Mouse (Mus musculus) layer of hippocampus, adult 11-12 months (tissue): ENCODE measurements at regions not wholly inside any gene's neighbourhood (a gene's known extent, or its start where the extent isn't known, plus 50 kb on each side); places are given as distances from the start of the nearest gene placed in this dataset.

Experiments used
- DNase-seq: peaks from one replicate; pipeline ENCODE4 v3.0.0; 2022; ENCODE audit warnings: low spot score

DNA sequence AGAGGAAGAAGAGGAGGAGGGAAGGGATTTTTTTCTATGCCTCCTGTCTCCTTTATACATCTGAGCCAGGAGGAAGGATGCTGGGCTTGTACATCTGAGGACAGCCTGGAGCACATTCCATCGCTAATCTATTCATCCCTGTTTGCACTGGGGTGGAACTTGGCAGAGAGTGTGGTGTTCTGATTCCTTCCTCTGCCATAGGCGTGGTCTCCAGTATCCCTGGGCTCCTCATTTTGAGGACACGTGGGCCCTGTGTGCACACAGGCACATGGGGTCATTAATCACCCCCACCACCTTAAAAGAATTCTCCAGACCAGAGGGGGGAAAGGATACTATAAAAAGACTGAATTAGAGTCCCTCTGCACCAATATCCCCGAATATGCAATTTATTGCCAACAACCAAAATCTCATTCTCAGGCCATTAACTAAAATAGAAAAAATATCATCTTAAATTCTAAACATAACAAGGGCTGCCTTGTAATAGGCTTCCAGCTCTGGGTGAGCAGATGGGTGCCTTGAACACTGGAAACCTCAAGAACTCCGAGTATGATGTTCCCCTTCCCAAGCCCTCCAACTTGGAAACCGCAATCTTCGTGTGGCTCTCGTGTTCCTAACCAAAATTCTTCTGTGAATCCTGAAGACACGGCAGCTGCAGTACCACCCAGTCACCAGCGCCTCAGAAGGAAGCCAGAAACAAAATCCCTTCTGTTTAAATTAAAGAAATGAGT is 254.7 kb downstream of the Cxcl12 start:
- DNase-seq: no peak

DNA sequence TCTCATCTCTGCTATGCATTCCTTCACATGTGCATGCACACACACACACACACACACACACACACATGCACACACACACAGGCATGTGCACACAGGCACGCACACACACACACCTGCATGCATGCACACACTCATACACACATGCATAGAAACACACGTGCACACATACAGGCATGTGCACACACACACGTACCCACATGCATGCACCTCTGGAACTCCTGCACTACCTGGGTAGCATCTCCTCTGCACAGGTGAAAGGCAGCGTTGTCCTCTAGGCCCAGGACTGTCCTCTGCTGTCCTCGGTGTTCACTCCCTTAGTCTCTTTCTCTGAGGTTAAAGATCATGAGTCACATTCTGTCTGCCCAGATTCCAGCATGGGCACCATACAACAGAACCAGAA is 258.0 kb downstream of the Cxcl12 start:
- DNase-seq: no peak

DNA sequence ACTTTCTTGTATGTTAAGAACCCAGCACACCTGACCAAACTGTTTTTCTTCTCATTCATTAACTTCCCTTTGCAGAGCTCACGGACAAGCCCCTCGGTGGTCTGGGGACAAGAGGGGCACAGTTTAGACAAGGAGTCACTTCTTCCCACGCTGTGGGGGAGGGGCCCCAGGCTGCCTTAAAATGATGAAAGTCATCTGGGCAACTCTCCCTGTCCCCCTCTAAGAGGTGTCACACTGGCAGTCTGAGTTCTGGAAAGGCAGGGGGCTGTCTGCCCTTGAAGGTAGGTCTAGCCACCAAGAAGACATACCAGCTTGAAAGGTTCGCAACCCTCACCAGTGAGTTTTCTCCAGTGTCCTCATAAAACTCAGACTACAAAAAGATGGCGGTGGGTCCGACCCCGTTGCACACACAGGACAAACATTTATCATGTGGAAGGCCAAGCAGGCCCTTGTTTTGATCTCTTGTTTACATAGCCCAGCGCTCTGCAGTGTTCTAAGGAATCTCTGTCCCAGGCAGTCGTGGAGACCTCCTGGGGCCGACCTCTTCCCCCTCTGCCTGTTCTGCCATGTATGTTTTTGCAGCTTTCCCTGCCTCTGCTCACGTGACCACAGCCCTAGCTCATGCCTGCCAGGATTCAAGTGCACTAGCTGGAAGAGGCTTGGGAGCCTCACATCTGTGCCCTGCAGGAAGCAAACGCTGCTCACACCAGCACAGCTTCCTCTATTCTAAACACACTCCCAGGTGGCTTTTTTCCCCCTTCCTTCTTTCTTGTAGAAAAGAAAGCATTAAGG is 259.2 kb downstream of the Cxcl12 start:
- DNase-seq: no peak

DNA sequence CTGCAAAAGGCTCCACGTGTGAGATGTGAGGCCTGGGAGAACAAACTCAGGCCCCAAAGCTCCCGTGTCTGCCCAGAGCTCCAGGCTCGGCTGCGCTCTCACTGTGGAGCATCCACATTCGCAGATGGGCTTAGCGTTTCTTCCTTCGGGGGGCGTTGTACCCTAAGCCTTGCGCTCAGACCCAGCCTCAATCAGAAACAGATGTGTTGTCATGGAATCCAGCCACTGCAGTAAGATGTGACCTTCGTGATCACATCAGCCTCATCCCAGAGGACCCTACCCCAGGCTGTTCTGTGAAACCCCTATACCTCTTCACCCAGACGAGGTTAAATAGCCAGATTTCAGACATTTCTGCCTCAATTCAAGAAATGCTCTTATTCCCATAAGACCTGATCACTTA is 260.1 kb downstream of the Cxcl12 start:
- no peak for DNase-seq

DNA sequence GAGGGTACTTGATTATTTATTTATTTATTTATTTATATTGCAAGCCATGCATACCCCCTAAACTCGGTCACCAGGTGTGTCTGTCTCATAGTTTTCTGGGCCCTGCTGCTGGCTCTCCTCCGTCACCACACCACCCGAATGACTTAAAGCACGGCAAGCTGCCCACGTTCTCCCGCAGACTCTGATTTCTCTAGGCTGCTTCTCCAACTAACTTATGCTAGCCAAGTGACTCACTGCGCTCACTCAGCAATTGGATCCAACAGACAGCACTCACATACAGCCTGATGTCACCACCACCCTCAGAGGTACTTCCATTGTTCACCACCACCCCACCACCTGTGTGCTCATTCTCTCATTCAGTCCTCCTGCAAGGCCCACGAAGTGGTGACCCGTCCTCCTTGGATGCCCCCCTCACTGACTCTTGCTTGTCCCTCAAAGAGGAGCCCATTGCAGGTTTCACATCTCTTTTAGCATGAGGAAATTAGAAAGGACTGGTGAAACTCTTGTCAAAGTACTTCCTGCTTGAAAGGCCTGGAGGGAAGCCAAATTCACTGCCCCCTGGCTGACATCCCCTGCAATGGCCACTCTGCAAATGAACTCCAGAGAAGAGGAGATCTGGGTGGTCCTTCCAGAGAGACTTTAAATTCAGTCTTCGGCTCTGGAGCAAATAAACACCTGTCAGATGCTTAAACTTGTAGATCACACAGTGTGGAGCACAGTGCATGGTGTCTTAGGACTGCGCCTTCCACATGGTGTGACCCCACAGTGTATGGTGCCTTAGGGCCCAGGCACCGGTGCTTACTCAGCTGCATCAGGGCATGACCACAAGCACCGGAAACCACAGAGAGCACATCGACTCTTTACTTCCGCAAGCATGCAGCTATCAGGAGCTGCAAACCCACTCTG is 262.8 kb downstream of the Cxcl12 start:
- peak; percentile 58 for DNase-seq

DNA sequence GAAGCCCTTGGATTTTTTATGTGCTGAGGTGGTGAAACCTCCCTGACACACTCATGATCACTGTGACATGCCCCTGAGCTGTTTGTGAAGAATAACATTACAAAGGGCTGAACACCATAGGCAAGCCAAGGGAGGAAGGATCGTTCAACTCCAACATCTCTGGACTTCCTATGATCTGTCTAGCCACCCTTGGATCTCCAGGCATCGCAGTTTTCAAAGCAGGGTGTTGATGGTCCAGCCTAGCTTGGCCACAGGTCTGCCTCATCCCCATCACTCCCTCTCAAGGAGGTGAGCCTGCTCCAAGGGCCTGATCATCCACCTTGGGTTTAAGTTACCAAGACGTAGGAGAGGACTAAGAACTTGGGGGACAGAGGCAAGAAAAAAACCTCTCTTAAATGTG is 268.5 kb downstream of the Cxcl12 start:
- DNase-seq: no peak

DNA sequence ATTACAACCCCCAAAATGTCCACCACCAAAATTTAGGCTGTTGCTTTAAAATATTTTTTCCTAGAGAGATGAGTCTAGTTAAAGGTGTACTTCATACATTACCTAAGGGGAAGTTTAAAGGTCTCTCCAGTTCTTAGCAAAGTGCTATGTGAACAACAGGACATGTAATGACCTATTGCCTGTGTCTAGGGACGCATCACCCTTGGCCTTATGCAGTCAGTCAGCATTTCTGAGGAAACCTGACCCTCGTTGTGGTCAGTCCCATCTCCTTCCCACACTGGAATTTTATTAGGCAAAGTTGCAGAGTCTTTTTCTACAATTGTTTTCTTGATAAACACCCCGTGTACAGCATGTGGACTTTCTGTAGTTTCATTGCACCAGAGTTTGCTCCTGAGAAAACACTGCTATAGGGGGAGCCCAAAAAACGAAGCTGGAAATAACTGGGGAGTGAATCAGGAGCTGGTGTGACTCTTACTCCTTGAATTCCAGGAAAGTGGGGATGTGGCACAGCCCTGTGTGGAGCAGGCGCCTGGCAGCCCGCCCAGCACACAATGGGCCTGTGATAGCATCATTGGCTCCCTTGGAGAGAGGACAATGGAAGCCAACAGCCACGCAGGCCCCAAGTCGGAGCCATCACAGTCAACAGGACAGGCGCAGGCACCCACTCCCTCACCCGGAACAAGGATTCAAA is 269.2 kb downstream of the Cxcl12 start:
- DNase-seq: peak; percentile 44

DNA sequence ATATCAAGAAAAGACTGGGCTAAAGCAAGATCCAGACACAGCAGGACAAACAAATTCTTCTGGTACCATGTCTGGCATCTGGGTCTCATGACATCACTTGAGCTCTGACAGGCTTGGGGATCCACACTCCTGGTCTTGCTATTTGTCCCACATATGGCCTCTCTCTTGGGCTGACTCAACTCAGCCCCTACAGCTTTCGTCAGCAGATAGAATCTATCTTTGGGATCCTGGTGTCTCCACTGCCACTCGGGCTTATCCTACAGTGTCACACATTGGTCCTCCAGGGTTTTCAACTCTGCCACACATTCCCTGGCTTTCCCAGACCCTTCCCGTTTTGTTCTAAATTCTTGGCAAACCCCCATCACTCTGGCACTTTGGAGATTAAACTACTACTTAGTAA is 280.3 kb downstream of the Cxcl12 start:
- DNase-seq: no peak

DNA sequence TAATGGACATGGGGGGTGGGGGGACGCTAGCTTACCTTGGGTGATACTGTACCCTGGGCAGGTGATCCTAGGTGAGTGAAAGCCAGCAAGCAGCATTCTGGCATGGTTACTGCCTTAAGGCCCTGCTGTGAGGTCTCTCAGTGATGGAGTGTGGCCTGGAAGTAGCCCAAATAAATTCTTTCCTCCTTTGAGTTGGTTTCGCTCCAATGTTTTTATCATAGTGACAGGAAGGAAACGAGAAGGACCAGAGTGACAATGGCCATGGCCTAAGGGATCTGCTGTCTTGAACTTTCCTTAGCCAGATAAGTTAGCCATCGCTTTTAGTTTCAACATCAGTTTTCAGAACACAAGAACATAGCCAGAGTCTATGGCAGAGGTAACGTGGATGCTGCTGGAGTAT is 282.7 kb downstream of the Cxcl12 start:
- DNase-seq: no peak

DNA sequence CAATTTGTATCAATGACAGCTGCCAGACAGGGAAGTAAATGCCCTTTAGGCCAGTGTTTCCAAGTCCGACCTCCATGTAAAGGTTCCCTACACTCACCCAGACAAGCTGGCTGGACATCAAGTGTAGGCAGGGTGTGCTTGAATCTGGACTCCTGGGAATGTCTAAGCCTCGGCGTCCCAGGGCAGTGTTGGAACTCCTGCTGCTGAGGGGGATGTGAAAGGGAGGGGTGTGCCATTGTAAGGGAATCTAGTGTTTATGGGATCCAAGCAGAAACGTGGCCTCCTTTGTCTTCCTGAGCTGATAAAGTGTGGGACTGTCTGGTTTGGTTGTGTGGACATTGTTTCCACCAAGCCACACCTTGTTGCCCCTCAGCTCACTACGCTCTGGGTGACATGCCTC is 291.9 kb downstream of the Cxcl12 start:
- DNase-seq: no peak

DNA sequence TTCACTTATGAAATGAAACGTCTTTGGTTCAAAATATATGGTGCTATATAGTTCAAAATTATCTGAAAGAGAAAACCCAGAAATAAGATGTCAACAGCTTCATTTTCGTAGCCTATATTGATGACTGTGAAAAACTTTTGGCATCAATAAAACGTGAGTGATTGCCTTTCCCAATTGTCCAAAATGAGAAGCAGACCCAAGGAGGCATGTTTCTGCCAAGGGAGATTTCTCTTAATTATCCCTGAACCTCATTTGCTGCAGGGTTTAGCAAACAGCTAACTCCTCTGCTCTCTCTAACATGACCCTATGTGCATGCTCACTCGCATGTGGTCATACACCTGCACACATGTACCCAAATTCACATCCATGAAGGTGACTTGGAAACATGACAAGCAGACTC is 296.8 kb downstream of the Cxcl12 start:
- DNase-seq: no peak

DNA sequence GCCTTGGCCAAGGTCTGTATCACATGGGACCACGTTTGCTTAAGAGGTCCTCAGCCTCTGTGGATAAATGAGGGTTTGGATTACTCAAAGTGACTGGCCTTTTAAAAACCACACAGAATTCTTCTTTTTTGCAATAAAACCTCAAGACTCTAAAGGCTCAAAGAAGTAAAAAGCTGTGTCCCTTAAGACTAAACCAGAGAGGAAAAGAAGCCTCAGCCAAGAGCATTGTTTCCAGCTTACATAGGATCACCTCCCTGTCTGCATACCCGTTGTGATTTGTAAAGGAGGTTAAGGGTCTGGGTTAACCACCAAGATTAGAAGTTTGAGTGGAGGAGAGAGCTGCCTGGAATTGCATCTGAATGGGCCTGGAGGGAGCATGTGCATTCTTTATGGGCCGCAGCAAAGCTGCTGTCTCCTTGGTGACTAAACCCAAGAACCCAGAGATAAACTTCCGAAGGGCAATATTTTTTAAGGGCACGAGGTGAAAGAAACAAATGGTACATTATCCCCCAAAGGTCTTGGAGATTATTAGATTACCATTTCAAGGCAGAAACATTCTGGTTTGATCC is 297.4 kb downstream of the Cxcl12 start:
- DNase-seq: no peak

DNA sequence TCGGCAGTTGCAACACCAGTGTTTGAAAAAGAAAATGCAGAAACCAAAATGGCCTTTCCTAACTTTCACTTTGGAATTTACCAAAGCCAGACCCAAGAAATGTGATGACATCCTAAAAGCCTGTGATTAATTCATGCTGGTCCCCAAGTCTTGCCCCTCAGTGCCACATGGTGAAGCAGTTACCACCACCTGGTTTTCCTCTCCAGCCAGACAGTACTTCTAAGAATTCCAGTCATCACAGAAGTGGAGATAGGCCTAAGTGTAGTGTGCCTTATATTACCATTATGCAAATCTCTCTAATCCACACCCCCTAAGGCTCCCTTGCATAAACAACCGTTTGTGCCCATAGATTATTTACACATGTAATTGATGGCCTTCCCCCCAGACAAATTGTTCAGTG is 311.0 kb downstream of the Cxcl12 start:
- DNase-seq: no peak

DNA sequence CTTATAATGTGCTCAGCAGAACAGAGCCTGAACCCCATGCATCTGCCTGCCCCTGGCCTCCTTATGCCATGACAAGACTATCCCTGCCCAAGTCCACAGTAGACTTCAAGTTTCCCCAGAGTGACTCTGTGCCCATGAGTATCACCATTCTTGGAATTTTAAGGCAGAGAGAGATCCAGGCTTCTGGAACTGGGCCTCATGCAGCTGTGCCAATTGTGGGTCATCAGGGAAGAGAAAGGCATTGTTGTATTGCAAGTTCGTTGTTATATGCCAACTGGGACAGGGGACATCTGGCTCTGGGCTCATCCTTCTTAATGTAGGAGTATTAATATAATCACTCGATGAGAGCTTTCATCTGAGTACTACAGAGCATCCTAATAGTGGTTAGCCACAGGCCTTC is 312.1 kb downstream of the Cxcl12 start:
- no peak for DNase-seq

DNA sequence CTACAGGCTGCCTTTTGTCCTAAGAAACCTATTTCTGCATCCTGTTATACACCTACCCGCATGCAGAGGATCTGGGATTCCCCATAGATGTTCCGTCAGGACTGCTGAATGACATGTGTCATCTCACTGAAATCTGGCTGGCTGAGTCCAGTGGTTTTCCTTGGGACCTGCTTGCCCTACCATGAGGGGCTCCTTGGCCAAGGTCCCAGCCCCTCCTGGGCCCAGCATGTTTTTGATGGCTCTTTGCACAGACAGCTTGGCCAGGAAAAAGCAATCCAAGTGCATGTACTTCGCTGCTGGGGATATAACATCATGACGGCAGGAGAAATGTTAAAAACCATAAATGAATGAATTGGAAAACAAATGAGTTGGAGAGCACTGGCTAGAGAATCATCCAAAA is 320.8 kb downstream of the Cxcl12 start:
- DNase-seq: no peak

DNA sequence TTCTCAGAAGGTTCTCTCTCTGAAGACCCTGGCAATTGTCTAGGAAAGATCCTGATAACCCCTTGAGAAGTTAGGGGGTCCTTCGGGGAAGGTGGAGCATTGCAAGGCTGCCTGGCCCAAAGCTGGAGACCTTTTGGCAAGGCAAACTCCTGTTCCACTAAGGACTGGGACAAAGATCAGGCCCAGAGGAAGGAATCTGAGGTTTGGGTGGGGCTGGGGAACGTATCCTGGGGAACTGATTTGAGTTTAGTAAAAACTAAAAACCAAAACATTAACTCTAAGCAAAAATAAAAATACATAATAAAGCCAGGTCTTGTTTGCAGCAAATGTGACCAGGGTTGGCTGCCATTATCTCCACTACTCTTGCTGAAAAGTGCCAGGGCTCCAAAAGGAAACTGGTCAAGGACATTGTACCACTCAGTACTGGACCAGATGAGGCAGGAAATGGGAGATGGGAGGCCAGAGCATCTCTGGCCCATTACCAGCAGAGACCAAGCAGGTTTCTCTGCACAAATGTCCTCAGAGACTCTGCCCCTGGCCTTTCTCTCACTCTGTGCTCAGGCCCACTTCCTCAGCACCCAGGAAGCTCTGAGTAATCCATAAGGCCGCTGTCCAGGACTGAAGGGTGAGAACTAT is 321.5 kb downstream of the Cxcl12 start:
- DNase-seq: no peak

DNA sequence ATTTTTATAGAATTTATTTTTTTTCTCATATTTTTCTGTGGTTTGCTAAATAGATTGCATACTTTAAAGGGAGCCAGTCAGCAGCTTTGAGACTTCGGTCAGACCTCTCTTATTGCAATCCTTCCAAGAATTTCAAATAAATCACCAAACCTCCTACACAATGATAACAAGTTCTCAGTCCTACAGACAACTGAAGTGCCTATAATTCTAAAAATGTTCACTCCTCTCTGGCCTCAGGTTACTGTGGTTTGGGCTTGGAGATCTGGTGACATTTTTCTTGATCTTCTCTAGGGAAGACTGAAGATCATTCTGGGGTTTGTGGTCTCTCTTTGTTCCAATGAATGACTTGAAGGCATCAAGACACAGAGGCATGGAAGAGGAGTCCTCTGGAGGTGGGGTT is 326.6 kb downstream of the Cxcl12 start:
- DNase-seq: no peak

DNA sequence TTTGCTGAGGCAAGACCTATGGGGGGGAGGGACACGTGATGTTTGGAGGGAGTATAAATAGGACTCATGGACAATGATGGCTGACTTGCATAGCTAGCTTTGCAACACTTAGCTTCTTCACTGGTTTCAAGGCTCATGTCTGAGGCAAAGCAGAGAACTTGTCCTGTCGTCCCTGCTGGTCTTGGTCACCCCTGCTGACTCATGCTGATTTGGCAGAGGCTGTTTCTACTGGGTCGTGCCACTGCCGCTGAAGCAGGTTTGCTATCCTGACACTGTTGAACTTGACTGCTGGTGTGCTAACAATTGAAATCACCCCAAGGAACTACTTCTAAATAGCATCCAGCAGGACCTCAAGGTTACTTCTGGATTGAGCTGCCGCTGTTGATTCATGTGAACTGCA is 329.0 kb downstream of the Cxcl12 start:
- no peak for DNase-seq

DNA sequence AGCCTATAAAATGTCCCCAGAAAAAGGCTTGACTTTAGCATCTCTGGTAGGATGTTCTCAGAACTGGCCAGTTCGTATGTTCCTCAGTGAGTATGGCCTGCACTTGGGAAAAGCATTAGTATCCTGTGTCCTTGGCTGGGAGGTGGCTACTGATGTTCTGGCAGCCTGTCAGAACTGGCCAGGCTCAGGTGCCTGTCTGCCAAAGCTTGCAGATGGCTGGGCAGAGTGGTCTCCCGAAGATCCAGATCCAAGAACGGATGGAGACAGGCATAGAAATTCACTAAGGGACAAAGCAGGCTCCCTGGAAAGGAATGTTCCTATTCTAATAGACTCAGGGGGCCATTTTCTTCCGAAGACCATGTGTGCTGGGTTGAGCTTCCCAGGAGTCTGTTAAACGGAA is 329.6 kb downstream of the Cxcl12 start:
- DNase-seq: no peak

DNA sequence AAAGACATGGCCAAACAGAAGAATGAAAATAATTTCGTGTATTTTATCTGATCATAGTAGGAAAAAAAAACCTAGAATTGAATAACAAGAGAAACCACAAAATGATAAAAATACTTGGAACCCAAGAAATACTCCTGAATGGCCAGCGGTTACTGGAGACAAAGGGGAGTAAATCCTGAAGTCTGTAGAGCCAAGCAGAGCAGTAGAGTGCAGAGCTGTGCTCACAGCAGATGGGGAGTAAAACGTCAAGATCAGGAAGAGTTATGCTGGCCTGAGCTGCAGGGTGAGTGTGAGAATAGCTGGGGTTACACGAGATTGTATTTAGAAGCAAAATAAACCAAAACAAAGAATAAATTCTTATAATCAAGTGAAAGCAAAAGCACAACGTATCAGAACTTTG is 334.0 kb downstream of the Cxcl12 start:
- DNase-seq: no peak

DNA sequence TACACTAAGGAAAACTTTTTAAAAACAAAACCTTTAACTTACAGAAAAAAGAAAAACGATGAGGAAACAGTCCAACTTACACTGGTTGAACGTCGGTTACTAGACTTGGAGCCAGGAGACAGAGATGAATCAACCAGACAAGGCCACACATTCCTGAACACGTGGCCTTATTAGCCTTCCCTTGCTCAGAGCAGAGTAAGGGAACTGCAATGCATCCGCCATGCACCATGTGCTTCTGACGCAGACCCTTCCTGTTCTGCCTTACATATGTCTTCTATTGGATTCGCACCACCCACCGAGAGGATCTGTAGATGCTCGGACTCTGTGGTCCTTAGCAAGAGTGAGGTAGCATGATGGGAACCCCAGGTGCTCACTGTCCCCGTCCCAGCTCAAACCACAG is 336.2 kb upstream of the Zfp637 start:
- DNase-seq: no peak
